Mouse (Mus musculus) myocyte (in vitro differentiated cells): Measurements from ENCODE around the gene Kalrn.

Experiments used
- CEBPB ChIP-seq: IDR thresholded peaks from 2 replicates; pipeline ENCODE4 v1.6.1; 2011; ENCODE audit warnings: mild to moderate bottlenecking, moderate library complexity; ENCODE audit not compliant: poor library complexity, insufficient read depth, severe bottlenecking
- E2F4 ChIP-seq: IDR thresholded peaks from one replicate; pipeline ENCODE4 v1.6.1; 2011; ENCODE audit warnings: mild to moderate bottlenecking, control low read depth, moderate library complexity; ENCODE audit not compliant: insufficient read depth
- MAX ChIP-seq: IDR thresholded peaks from one replicate; pipeline ENCODE4 v1.6.1; 2011; ENCODE audit warnings: low read depth, mild to moderate bottlenecking, control low read depth
- MYOD1 ChIP-seq, 3 experiments: IDR thresholded peaks; one replicate each; pipeline ENCODE4 v1.6.1; 2011; ENCODE audit warnings: control low read depth in 2 of 3, low read depth in 2 of 3, mild to moderate bottlenecking in 2 of 3, moderate library complexity in 1 of 3; ENCODE audit not compliant: insufficient read length in 2 of 3, control insufficient read depth in 1 of 3
- MYOG ChIP-seq, 3 experiments: IDR thresholded peaks; one replicate each; pipeline ENCODE4 v1.6.1; 2011; ENCODE audit warnings: control low read depth in 2 of 3, low read depth in 2 of 3, mild to moderate bottlenecking in 2 of 3; ENCODE audit not compliant: insufficient read length in 2 of 3, control insufficient read depth in 1 of 3, insufficient read depth in 1 of 3
- POLR2A ChIP-seq: IDR thresholded peaks from one replicate; pipeline ENCODE4 v1.6.1; 2011; ENCODE audit warnings: low read depth, mild to moderate bottlenecking, control low read depth, moderate library complexity; ENCODE audit not compliant: insufficient read length
- POLR2AphosphoS2 ChIP-seq: IDR thresholded peaks from one replicate; pipeline ENCODE4 v1.6.1; 2011; ENCODE audit warnings: low read depth, control low read depth; ENCODE audit not compliant: insufficient read length
- REST ChIP-seq: IDR thresholded peaks from one replicate; pipeline ENCODE4 v1.6.1; 2011; ENCODE audit warnings: mild to moderate bottlenecking, control low read depth, moderate library complexity; ENCODE audit not compliant: insufficient read depth, insufficient read length
- TCF12 ChIP-seq: IDR thresholded peaks from one replicate; pipeline ENCODE4 v1.6.1; 2011; ENCODE audit warnings: mild to moderate bottlenecking, control low read depth; ENCODE audit not compliant: poor library complexity, insufficient read depth, severe bottlenecking
- USF1 ChIP-seq: IDR thresholded peaks from one replicate; pipeline ENCODE4 v1.6.1; 2011; ENCODE audit warnings: low read depth, mild to moderate bottlenecking, control low read depth, moderate library complexity

DNA sequence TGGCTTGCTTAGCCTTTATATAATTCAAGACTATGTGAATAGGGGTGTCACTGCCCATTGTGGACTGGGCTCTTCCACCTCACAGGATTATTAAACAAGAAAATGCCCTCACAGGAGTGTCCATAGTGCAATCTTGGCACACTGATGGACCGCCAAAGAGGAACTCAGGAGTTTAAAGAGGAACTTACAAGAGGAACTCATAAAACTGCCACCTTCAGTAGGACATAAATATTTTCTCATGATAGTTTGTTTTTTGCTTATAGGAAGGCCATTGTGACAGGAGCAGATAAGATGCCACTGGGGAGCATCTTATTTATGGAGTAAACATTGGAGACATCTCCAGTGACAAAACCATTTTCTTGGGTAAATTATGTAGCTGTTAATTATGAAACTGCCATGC, 618.5 kb downstream of the Kalrn start:
- TF ChIP-seq MYOD1 (IDR thresholded peaks at IDR 0.05; ENCODE audit: control insufficient read depth in 1 of 3, insufficient read length in 2 of 3, low read depth in 2 of 3) (no peak), MAX (no peak), POLR2A (no peak), E2F4 (no peak), POLR2AphosphoS2 (no peak), TCF12 (no peak), REST (no peak), MYOG (IDR thresholded peaks at IDR 0.05; ENCODE audit: control insufficient read depth in 1 of 3, insufficient read depth in 1 of 3, insufficient read length in 2 of 3, low read depth in 2 of 3) (no peak), USF1 (no peak), CEBPB (no peak)
